Mouse (Mus musculus): ENCODE measurements around the gene Ifitm3.
"Not testable (repeated sequence)": the region's sequence is repeated elsewhere in the genome, so short reads cannot be mapped to it uniquely, and the experiment has no call there.

DNA sequence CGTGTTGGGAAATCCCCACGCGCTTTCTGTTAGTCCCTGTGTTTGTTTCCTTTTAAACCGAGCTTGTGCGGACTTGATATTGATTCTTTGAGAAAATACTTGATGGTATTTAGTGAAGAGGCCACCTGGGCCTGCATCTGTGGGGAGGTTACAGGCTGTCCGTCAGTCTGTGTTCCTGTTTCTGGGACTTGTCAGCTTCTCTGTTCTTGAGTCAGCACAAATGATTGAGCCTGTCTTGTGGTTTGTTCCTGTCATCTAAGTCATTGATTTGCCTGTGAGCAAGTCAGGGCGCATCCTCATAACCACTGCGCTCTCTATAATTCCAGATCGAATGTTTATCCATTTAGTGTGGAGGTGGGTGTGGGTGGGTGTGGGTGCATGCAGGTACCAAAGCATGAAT is 33.9 kb downstream of the Ifitm3 start:
- not testable (repeated sequence) for TF ChIP-seq CTCF (conservative IDR thresholded peaks at IDR 0.05; ENCODE audit: insufficient read depth, insufficient read length, low read depth, low read length); POLR2A (IDR thresholded peaks at IDR 0.05; ENCODE audit: low read depth, low read length)
